Mouse (Mus musculus): ENCODE data around the gene Olfr645. TPM values are rescaled to one million over a fixed set of nuclear protein-coding genes. Genes with fewer than 3 reads are reported as not detected.

The Olfr645 gene
- not detected for total RNA-seq (2021)
- long read RNA-seq, experiment 1, result 0 reads
- long read RNA-seq, experiment 2, result 0 reads

GRCm38 (mm10) chr7:104085365-104085764 is at the start of gene Olfr645:
Gene Olfr645, minus strand, starts transcription at chr7:104085465.
- DNase-seq (ENCODE audit: low spot score in 2 of 2), result no peak

GRCm38 (mm10) chr7:104129726-104130125 is 44.5 kb upstream of the Olfr645 start, which contains the start of gene Ubqln5:
Gene Ubqln5, minus strand, starts transcription at chr7:104129826.
- no peak for DNase-seq (ENCODE audit: low spot score in 2 of 2)

GRCm38 (mm10) chr7:104104757-104104972 is 19.4 kb upstream of the Olfr645 start, which contains the start of gene Olfr646:
Gene Olfr646, plus strand, starts transcription at chr7:104104873.
- no peak for DNase-seq (ENCODE audit: low spot score in 2 of 2)

GRCm38 (mm10) chr7:104103913-104104756 is 18.9 kb upstream of the Olfr645 start:
- no peak for DNase-seq (ENCODE audit: low spot score in 2 of 2)

GRCm38 (mm10) chr7:104071769-104072168 is 13.5 kb downstream of the Olfr645 start, which contains the start of gene Olfr644:
Gene Olfr644, minus strand, starts transcription at chr7:104071869.
- DNase-seq (ENCODE audit: low spot score in 2 of 2), result no peak

- no peak for DNase-seq (ENCODE audit: low spot score in 2 of 2)
These were observed 23.9 kb downstream of the Olfr645 start, which contains the start of gene 4930516K23Rik for GRCm38 (mm10) chr7:104061345-104061744. Gene 4930516K23Rik, minus strand, starts transcription at chr7:104061445.

- DNase-seq (ENCODE audit: low spot score in 2 of 2), result no peak
These were observed 26.1 kb downstream of the Olfr645 start for GRCm38 (mm10) chr7:104059215-104059614.

GRCm38 (mm10) chr7:104052566-104052965 is 32.7 kb downstream of the Olfr645 start, which contains the start of gene Olfr642:
Gene Olfr642, minus strand, starts transcription at chr7:104052666.
- no peak for DNase-seq (ENCODE audit: low spot score in 2 of 2)

- no peak for DNase-seq (ENCODE audit: low spot score in 2 of 2)
These were observed 34.5 kb downstream of the Olfr645 start for GRCm38 (mm10) chr7:104050745-104051144.

- DNase-seq (ENCODE audit: low spot score in 2 of 2), result no peak
These were observed 50.1 kb downstream of the Olfr645 start, which contains the start of gene Olfr641 for GRCm38 (mm10) chr7:104035145-104035544. Gene Olfr641, plus strand, starts transcription at chr7:104035445.

Other genes with a start within 250 kb of the Olfr645 start
- gene Hbb-bh2, start 244.9 kb downstream of the Olfr645 start, total RNA-seq (2021), result not detected
- gene Hbb-bh1, start 242.3 kb downstream of the Olfr645 start, total RNA-seq (2021), result not detected
- gene Hbb-y, start 232.2 kb downstream of the Olfr645 start, total RNA-seq (2021), result not detected
- gene Olfr66, start 199.2 kb downstream of the Olfr645 start, total RNA-seq (2021), result not detected
- gene Olfr64, start 191.0 kb downstream of the Olfr645 start, total RNA-seq (2021), result not detected
- gene Olfr65, start 182.0 kb downstream of the Olfr645 start, total RNA-seq (2021), result not detected
- gene Olfr631, start 156.6 kb downstream of the Olfr645 start, total RNA-seq (2021), result not detected
- gene Olfr632, start 151.1 kb downstream of the Olfr645 start, total RNA-seq (2021), result not detected
- not detected for gene Olfr633, start 141.0 kb downstream of the Olfr645 start, total RNA-seq (2021)
- gene Olfr635, start 114.3 kb downstream of the Olfr645 start, total RNA-seq (2021), result under 1 TPM in 1 of 2 experiments, not detected in 1; 0.05 TPM
- gene Olfr638, start 86.7 kb downstream of the Olfr645 start, total RNA-seq (2021), result not detected
- gene Olfr639, start 68.2 kb downstream of the Olfr645 start, total RNA-seq (2021), result under 1 TPM; 0.07 to 0.09 TPM
- gene Olfr640, start 59.9 kb downstream of the Olfr645 start, total RNA-seq (2021), result not detected
- not detected for gene Olfr641, start 50.0 kb downstream of the Olfr645 start, total RNA-seq (2021)
- gene Olfr642, start 32.8 kb downstream of the Olfr645 start, total RNA-seq (2021), result not detected
- not detected for gene 4930516K23Rik, start 24.0 kb downstream of the Olfr645 start, total RNA-seq (2021)
- not detected for gene Olfr644, start 13.6 kb downstream of the Olfr645 start, total RNA-seq (2021)
- not detected for gene Olfr646, start 19.4 kb upstream of the Olfr645 start, total RNA-seq (2021)
- gene Ubqln5, start 44.4 kb upstream of the Olfr645 start, total RNA-seq (2021), result not detected
- gene Olfr643, start 51.9 kb upstream of the Olfr645 start, total RNA-seq (2021), result not detected
- not detected for gene Ubqln3, start 57.8 kb upstream of the Olfr645 start, total RNA-seq (2021)
- not detected for gene Ubqlnl, start 65.1 kb upstream of the Olfr645 start, total RNA-seq (2021)
- gene Olfm5, start 79.4 kb upstream of the Olfr645 start, total RNA-seq (2021), result not detected
- gene Olfr648, start 97.9 kb upstream of the Olfr645 start, total RNA-seq (2021), result under 1 TPM; 0.21 to 0.26 TPM
- gene Olfr649, start 110.5 kb upstream of the Olfr645 start, total RNA-seq (2021), result not detected
- gene Trim6, start 133.3 kb upstream of the Olfr645 start, total RNA-seq (2021), result not detected
- gene Trim34a, start 159.0 kb upstream of the Olfr645 start, total RNA-seq (2021), result 1 to 10 TPM in 1 of 2 experiments, under 1 TPM in 1; 1.00 to 1.3 TPM
- under 1 TPM; 0.37 to 0.63 TPM for gene Trim5, start 202.6 kb upstream of the Olfr645 start, total RNA-seq (2021)
- gene Trim12a, start 230.0 kb upstream of the Olfr645 start, total RNA-seq (2021), result 1 to 10 TPM; 2.2 to 2.6 TPM
- not detected for gene Trim34b, start 244.0 kb upstream of the Olfr645 start, total RNA-seq (2021)